Mouse (Mus musculus) small intestine, adult 2 months (tissue): ENCODE data around the gene Lrrc72. TPM values are rescaled to one million over a fixed set of nuclear protein-coding genes. Genes with fewer than 3 reads are reported as not detected.
"Not testable (repeated sequence)": the region's sequence is repeated elsewhere in the genome, so short reads cannot be mapped to it uniquely, and the experiment has no call there.

ENCODE experiments used
- H3K27ac ChIP-seq: fragments of 200-500 bp; 2 replicates; pipeline ENCODE4 v1.5.1; 2012; ENCODE audit warnings: low read depth, low read length, control low read depth, inconsistent platforms; ENCODE audit not compliant: insufficient read depth
- H3K27me3 ChIP-seq: fragments of 200-500 bp; 2 replicates; pipeline ENCODE4 v1.6.1; 2012; ENCODE audit warnings: mild to moderate bottlenecking, moderate library complexity, low read length, inconsistent platforms; ENCODE audit not compliant: control insufficient read depth, insufficient read depth
- H3K36me3 ChIP-seq: fragments of 200-500 bp; 2 replicates; pipeline ENCODE4 v1.6.1; 2012; ENCODE audit warnings: mild to moderate bottlenecking, low read length, control low read depth, inconsistent platforms; ENCODE audit not compliant: control insufficient read depth, insufficient read depth
- H3K4me1 ChIP-seq: fragments of 200-500 bp; 2 replicates; pipeline ENCODE4 v1.6.1; 2012; ENCODE audit warnings: low read length, inconsistent platforms, mixed read lengths; ENCODE audit not compliant: control insufficient read depth, insufficient read depth, insufficient read length
- H3K4me3 ChIP-seq: fragments of 200-500 bp; 2 replicates; pipeline ENCODE4 v1.5.1; 2012; ENCODE audit warnings: low read depth, mild to moderate bottlenecking, control low read depth, inconsistent platforms, low read length, moderate library complexity
- CTCF ChIP-seq: fragments of 200-500 bp; IDR thresholded peaks from 2 replicates; pipeline ENCODE4 v1.5.1; 2012; ENCODE audit warnings: low read depth, mild to moderate bottlenecking, control low read depth, inconsistent platforms, low read length, moderate library complexity, mixed read lengths; ENCODE audit not compliant: insufficient replicate concordance, insufficient read length; ENCODE audit errors: extremely low read depth
- POLR2A ChIP-seq: fragments of 200-500 bp; IDR thresholded peaks from 2 replicates; pipeline ENCODE4 v1.6.1; 2012; ENCODE audit warnings: low read depth, mild to moderate bottlenecking, control low read depth, inconsistent platforms, low read length, moderate library complexity
- WGBS: fragments of 180-500 bp; shearing (Covaris S2); methylation state at CpG from one replicate; pipeline ENCODE4 v1.1.7; 2018; 5-methylcytosine and 5-hydroxymethylcytosine counted together
- polyA plus RNA-seq: library from polyadenylated mRNA; depleted of rRNA; stranded (reverse); fragments of >200 nt; gene quantifications from 2 replicates; pipeline ENCODE4 v1.2.3, GENCODE M21; 2012

The Lrrc72 gene
- polyA plus RNA-seq, 1 experiment: not detected

- Histone ChIP-seq H3K4me3 (no peak overlapping the region), H3K27me3 (no peaks in the 10 kb centered on the region), H3K36me3 (no peaks in the 10 kb centered on the region), H3K27ac (no peak overlapping the region), H3K4me1 (peaks cover 3% of the 10 kb centered on the region; the same call in 1 of the 2 replicates)
- WGBS: 2% methylated on average over 1 of the region's 1 CpGs
- TF ChIP-seq POLR2A (no peak), CTCF (peak; percentile 93; the same call in 1 of the 2 replicates)
Measured at GRCm38 (mm10) chr12:36215149-36215480, 38.1 kb downstream of the Lrrc72 start.

GRCm38 (mm10) chr12:36214389-36215148 lies 38.6 kb downstream of the Lrrc72 start:
- H3K36me3 ChIP-seq: no peaks in the 10 kb centered on the region
- H3K4me1 ChIP-seq: peaks cover 3% of the 10 kb centered on the region; the same call in 1 of the 2 replicates
- TF ChIP-seq CTCF (no peak), POLR2A (no peak)
- H3K27ac ChIP-seq: no peak overlapping the region
- no peaks in the 10 kb centered on the region for H3K27me3 ChIP-seq
- no peak overlapping the region for H3K4me3 ChIP-seq
- whole genome bisulfite sequencing: 47% methylated on average over 8 of the region's 8 CpGs

- no peaks in the 10 kb centered on the region for H3K27me3 ChIP-seq
- no peak overlapping the region for H3K27ac ChIP-seq
- no peak overlapping the region for H3K4me3 ChIP-seq
- H3K36me3 ChIP-seq: no peaks in the 10 kb centered on the region
- H3K4me1 ChIP-seq: peaks cover 4% of the 10 kb centered on the region; the same call in 1 of the 2 replicates
- TF ChIP-seq CTCF (no peak), POLR2A (no peak)
- 69% methylated on average over 4 of the region's 4 CpGs for WGBS
Measured at GRCm38 (mm10) chr12:36210096-36210495, 43.1 kb downstream of the Lrrc72 start.

GRCm38 (mm10) chr12:36208456-36208855 lies 44.7 kb downstream of the Lrrc72 start:
- Histone ChIP-seq H3K4me3 (no peak overlapping the region), H3K27me3 (no peaks in the 10 kb centered on the region), H3K36me3 (no peaks in the 10 kb centered on the region), H3K27ac (no peak overlapping the region), H3K4me1 (peaks cover 4% of the 10 kb centered on the region; the same call in 1 of the 2 replicates)
- WGBS: 73% methylated on average over 19 of the region's 19 CpGs
- TF ChIP-seq CTCF (no peak), POLR2A (no peak)

GRCm38 (mm10) chr12:36207800-36208148 lies 45.4 kb downstream of the Lrrc72 start:
- no peaks in the 10 kb centered on the region for H3K27me3 ChIP-seq
- H3K27ac ChIP-seq: no peak overlapping the region
- WGBS: 57% methylated on average over 7 of the region's 7 CpGs
- H3K36me3 ChIP-seq: no peaks in the 10 kb centered on the region
- H3K4me1 ChIP-seq: peaks cover 4% of the 10 kb centered on the region; the same call in 1 of the 2 replicates
- no peak overlapping the region for H3K4me3 ChIP-seq
- TF ChIP-seq CTCF: no peak
- TF ChIP-seq POLR2A: no peak

- Histone ChIP-seq H3K4me3 (no peak overlapping the region), H3K27me3 (no peaks in the 10 kb centered on the region), H3K27ac (no peak overlapping the region), H3K36me3 (no peaks in the 10 kb centered on the region), H3K4me1 (peaks cover 4% of the 10 kb centered on the region; the same call in 1 of the 2 replicates)
- TF ChIP-seq POLR2A (no peak), CTCF (no peak)
- WGBS: 29% methylated on average over 9 of the region's 9 CpGs
Measured at GRCm38 (mm10) chr12:36207072-36207799, 46.0 kb downstream of the Lrrc72 start.

GRCm38 (mm10) chr12:36205579-36206119 lies 47.5 kb downstream of the Lrrc72 start:
- 23% methylated on average over 5 of the region's 5 CpGs for WGBS
- not testable (repeated sequence) for H3K4me1 ChIP-seq, H3K36me3 ChIP-seq, H3K27ac ChIP-seq, H3K4me3 ChIP-seq, H3K27me3 ChIP-seq
